Mouse (Mus musculus): ENCODE results near the gene Osm. TPM values are rescaled to one million over a fixed set of nuclear protein-coding genes. Genes with fewer than 3 reads are reported as not detected.

The Osm gene
- polyA plus RNA-seq, 2 experiments, result 0.41 to 0.85 TPM

DNA sequence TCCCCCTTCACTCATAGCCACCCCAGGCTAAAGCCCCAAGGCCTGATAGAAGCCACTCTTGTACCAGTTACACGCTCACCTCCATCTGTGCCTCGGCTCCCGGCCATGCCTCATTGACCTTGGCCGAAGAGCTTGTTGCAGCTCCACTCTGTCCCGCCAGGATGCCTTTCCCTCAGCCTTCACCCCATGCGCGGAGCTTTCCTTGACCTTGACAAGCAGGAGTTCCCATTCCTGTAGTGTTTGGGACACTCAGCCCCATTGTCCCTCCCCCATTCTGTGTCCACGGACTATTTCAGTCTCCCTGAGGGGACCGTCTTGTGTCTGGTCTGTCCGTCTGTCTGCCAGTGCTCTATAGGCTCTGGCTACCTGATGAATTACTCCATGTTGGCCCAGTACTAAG, 23.1 kb upstream of the Osm start:
- 85% methylated on average over 10 of the region's 10 CpGs for WGBS (ENCODE audit: insufficient replicate concordance)
- no peaks in the 10 kb centered on the region for H3K36me3 ChIP-seq (replicated peaks; ENCODE audit: control insufficient read depth, insufficient read depth, low read depth)

DNA sequence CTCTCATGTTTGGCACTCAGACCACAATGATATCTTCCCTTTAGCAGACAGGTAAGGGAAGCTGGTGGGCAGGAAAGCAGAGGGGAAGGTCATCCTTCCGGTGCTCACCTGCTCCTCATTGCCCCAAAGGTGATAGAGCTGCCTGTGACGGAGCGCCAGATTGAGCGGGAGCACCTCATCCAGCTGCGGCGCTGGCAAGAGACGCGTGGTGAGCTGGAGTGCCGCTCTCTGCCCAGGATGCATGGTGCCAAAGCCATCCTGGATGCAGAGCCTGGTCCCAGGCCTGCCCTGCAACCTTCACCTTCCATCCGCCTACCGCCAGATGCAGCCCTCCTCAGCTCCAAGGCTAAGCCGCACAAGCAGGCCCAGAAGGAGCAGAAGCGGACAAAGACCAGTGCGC, 21.6 kb upstream of the Osm start:
- H3K4me3 ChIP-seq (ENCODE audit: insufficient read depth in 1 of 2, low read depth in 2 of 2, low read length in 2 of 2), result no peak overlapping the region
- no peak for TF ChIP-seq EP300 (IDR thresholded peaks at IDR 0.05; ENCODE audit: low read depth)
- TF ChIP-seq CTCF (IDR thresholded peaks at IDR 0.05; ENCODE audit: low read depth), result no peak
- no peak overlapping the region for H3K27ac ChIP-seq
- peaks cover 7% of the 10 kb centered on the region for H3K27me3 ChIP-seq (ENCODE audit: control insufficient read depth, insufficient read depth, low read length)
- DNase-seq (ENCODE audit: low read depth in 3 of 3, low spot score in 3 of 3) (no peak), ATAC-seq (ENCODE audit: insufficient read depth) (no peak)
- 87% methylated on average over 14 of the region's 14 CpGs for WGBS (ENCODE audit: insufficient replicate concordance)
- no peaks in the 10 kb centered on the region for H3K36me3 ChIP-seq (replicated peaks; ENCODE audit: control insufficient read depth, insufficient read depth, low read depth)
- H3K4me2 ChIP-seq (ENCODE audit: low read depth), result no peak overlapping the region
- no peaks in the 10 kb centered on the region for H3K9me3 ChIP-seq (ENCODE audit: control insufficient read depth, low read length)
- peaks cover 7 to 10% of the 10 kb centered on the region in 2 experiments for H3K4me1 ChIP-seq (replicated peaks; ENCODE audit: control insufficient read depth in 2 of 2, insufficient read depth in 2 of 2, low read length in 1 of 2)
- H3K9ac ChIP-seq (replicated peaks), result no peak overlapping the region

More for the DNA sequence above, 23.1 kb upstream of the Osm start:
- Histone ChIP-seq H3K4me2 (ENCODE audit: low read depth) (no peak overlapping the region), H3K27ac (no peak overlapping the region), H3K4me1 (replicated peaks; ENCODE audit: control insufficient read depth in 2 of 2, insufficient read depth in 2 of 2, low read length in 1 of 2) (peaks cover 4 to 6% of the 10 kb centered on the region in 2 experiments; a peak in 3 of 4 replicates), H3K4me3 (ENCODE audit: insufficient read depth in 1 of 2, low read depth in 2 of 2, low read length in 2 of 2) (no peak overlapping the region), H3K27me3 (ENCODE audit: control insufficient read depth, insufficient read depth, low read length) (no peaks in the 10 kb centered on the region), H3K9ac (replicated peaks) (no peak overlapping the region), H3K9me3 (ENCODE audit: control insufficient read depth, low read length) (no peaks in the 10 kb centered on the region)
- ATAC-seq (ENCODE audit: insufficient read depth) (no peak), DNase-seq (ENCODE audit: low read depth in 3 of 3, low spot score in 3 of 3) (no peak)
- TF ChIP-seq CTCF (IDR thresholded peaks at IDR 0.05; ENCODE audit: low read depth) (no peak), EP300 (IDR thresholded peaks at IDR 0.05; ENCODE audit: low read depth) (no peak)

DNA sequence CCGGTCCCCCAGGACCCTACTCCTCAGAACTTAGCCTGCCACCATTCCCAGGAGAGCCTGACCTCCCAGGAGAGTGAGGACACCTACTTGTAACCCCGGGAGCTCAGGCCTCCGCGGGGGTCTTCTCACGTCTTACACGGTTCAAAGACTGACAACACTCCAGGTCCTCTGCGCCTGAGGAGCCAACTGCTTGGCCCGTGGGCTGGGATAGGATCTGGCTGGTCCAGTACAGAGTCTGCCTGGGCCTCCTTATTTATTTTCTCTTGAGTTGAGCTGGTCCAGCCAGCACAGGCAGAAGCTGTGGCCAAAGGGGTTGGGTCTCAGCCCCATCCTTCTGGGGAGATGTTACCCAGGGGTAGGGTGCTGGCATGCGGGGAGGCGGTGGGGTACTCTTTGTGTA, 21.2 kb upstream of the Osm start:
- 71% methylated on average over 10 of the region's 10 CpGs for WGBS (ENCODE audit: insufficient replicate concordance)
- ATAC-seq (ENCODE audit: insufficient read depth) (no peak), DNase-seq (ENCODE audit: low read depth in 3 of 3, low spot score in 3 of 3) (no peak)
- Histone ChIP-seq H3K27ac (no peak overlapping the region), H3K4me3 (ENCODE audit: insufficient read depth in 1 of 2, low read depth in 2 of 2, low read length in 2 of 2) (no peak overlapping the region), H3K4me1 (replicated peaks; ENCODE audit: control insufficient read depth in 2 of 2, insufficient read depth in 2 of 2, low read length in 1 of 2) (peaks cover 7 to 11% of the 10 kb centered on the region in 2 experiments), H3K9ac (replicated peaks) (no peak overlapping the region), H3K9me3 (ENCODE audit: control insufficient read depth, low read length) (no peaks in the 10 kb centered on the region), H3K4me2 (ENCODE audit: low read depth) (no peak overlapping the region), H3K27me3 (ENCODE audit: control insufficient read depth, insufficient read depth, low read length) (peaks cover 7% of the 10 kb centered on the region), H3K36me3 (replicated peaks; ENCODE audit: control insufficient read depth, insufficient read depth, low read depth) (no peaks in the 10 kb centered on the region)
- TF ChIP-seq EP300 (IDR thresholded peaks at IDR 0.05; ENCODE audit: low read depth), result no peak
- TF ChIP-seq CTCF (IDR thresholded peaks at IDR 0.05; ENCODE audit: low read depth), result no peak

DNA sequence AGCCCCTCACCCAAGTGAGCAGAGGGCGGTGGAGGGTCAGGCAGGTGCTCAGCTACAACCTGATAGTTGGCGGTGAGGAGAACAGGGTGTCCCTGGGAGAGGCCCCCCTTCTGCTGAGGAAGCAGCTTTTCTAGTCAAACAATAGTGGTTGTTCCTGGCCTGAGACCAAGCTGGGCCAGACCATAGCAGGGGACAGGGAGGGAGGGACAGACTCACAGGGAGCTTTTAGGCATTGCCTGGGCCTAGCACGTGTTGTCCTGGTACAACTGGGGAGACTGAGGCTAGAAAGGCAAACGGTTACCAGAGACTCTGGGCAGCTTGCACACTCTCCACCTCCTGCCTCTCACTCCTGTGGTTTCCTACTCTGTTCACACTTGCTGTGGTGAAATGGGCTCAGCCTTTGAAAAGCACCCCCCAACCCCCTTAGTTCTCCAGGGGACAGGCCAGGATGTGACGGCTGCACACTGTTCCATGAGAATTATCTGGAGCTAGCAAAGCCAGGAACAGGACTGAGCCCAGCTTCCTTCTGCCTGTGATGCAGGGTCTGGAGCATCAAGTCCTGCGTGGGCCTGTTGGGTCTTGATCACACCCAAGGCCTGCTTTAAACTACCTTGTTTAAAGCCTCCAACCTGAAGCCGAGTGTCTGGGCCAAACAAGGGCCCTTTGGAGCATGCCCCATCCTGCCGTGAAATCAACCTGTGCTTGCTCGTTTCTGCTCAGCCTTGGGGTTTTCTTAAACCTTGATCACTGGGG, 19.8 kb upstream of the Osm start:
- no peak overlapping the region for H3K4me2 ChIP-seq (ENCODE audit: low read depth)
- no peak overlapping the region for H3K27ac ChIP-seq
- WGBS (ENCODE audit: insufficient replicate concordance), result 73% methylated on average over 9 of the region's 9 CpGs
- DNase-seq (ENCODE audit: low read depth in 3 of 3, low spot score in 3 of 3) (no peak), ATAC-seq (ENCODE audit: insufficient read depth) (no peak)
- no peaks in the 10 kb centered on the region for H3K36me3 ChIP-seq (replicated peaks; ENCODE audit: control insufficient read depth, insufficient read depth, low read depth)
- no peak overlapping the region for H3K9ac ChIP-seq (replicated peaks)
- peaks cover 7% of the 10 kb centered on the region for H3K27me3 ChIP-seq (ENCODE audit: control insufficient read depth, insufficient read depth, low read length)
- H3K9me3 ChIP-seq (ENCODE audit: control insufficient read depth, low read length), result no peaks in the 10 kb centered on the region
- no peak overlapping the region for H3K4me3 ChIP-seq (ENCODE audit: insufficient read depth in 1 of 2, low read depth in 2 of 2, low read length in 2 of 2)
- TF ChIP-seq CTCF (IDR thresholded peaks at IDR 0.05; ENCODE audit: low read depth), result no peak
- no peak for TF ChIP-seq EP300 (IDR thresholded peaks at IDR 0.05; ENCODE audit: low read depth)
- peaks cover 7 to 14% of the 10 kb centered on the region in 2 experiments for H3K4me1 ChIP-seq (replicated peaks; ENCODE audit: control insufficient read depth in 2 of 2, insufficient read depth in 2 of 2, low read length in 1 of 2)

DNA sequence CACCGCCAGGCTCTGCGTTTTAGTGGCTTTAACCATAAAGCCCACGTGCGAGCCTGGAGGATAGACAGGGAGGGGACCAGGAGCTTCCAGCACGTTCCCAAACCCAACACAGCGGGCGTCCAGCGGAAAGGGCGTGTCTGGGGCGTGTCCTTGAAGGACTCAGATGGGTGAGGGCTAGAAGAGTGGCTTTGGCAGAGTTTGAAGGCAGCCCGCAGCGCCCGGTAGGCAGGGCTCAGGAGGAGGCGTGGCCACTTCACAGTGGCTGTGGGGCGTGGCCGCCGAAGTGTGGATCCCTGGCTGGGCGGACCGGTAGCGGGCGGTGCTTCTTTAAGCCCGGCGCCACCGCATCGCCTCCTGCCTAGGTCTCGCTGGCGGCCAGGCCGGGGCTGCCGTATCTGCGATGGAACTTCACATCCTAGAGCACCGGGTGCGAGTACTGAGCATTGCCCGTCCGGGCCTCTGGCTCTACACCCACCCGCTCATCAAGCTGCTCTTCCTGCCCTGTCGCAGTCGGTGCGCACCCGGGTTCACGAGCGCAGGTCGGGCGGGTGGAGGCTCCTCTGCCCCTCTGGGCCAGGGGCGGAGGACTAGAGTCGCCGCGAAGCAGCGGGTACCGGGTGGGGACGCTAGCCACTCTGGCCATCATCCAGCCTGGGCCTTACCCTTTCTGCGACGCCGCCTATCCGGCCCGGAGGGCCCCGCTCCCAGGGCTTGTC, 18.1 kb upstream of the Osm start, which contains the start of gene Castor1:
Castor1 (plus strand) TSS at position 312 of the 716 bp plus-strand sequence.
- peak within 1 kb of the TSS; percentile 54 to 60 for H3K4me3 ChIP-seq (ENCODE audit: insufficient read depth in 1 of 2, low read depth in 2 of 2, low read length in 2 of 2)
- H3K27me3 ChIP-seq (ENCODE audit: control insufficient read depth, insufficient read depth, low read length), result peaks cover 7% of the 10 kb centered on the region
- DNase-seq (ENCODE audit: low read depth in 3 of 3, low spot score in 3 of 3), result peak; percentile 85 to 93 (median 87)
- peak; percentile 26 for TF ChIP-seq CTCF (IDR thresholded peaks at IDR 0.05; ENCODE audit: low read depth)
- TF ChIP-seq EP300 (IDR thresholded peaks at IDR 0.05; ENCODE audit: low read depth), result no peak
- peak within 1 kb of the TSS; percentile 58 for H3K9ac ChIP-seq (replicated peaks)
- 2% methylated on average over 56 of the region's 56 CpGs for WGBS (ENCODE audit: insufficient replicate concordance)
- peak within 1 kb of the TSS; percentile 95 for H3K4me2 ChIP-seq (ENCODE audit: low read depth)
- H3K27ac ChIP-seq, result peak within 1 kb of the TSS; percentile 2
- no peaks in the 10 kb centered on the region for H3K36me3 ChIP-seq (replicated peaks; ENCODE audit: control insufficient read depth, insufficient read depth, low read depth)
- peaks cover 11 to 17% of the 10 kb centered on the region in 2 experiments for H3K4me1 ChIP-seq (replicated peaks; ENCODE audit: control insufficient read depth in 2 of 2, insufficient read depth in 2 of 2, low read length in 1 of 2)
- H3K9me3 ChIP-seq (ENCODE audit: control insufficient read depth, low read length), result no peaks in the 10 kb centered on the region
- peak; percentile 93 for ATAC-seq (ENCODE audit: insufficient read depth)

All from liver, embryonic 14.5 days (tissue).